Mouse (Mus musculus): ENCODE data around the gene Sgcd.

DNA sequence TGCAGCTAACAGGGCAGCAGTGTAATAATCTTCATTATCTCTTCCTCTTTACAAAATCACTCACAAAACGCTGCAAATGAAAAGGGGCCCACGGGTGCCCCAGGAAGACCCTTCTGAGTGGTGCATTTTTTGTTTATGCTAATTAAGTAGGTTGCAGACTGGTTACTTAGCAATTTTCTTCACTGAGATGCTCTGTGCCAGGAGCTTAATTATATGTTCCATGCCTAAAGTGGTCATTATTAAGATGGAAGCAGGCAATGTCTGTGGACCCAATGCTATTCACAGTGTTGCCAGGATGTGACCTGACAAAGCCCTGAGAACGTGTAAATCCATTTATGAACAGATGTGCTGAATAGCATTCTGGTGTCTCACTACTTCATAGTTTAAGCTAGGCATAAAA lies 529.6 kb downstream of the Sgcd start:
- no peak for TF ChIP-seq POLR2A (IDR thresholded peaks at IDR 0.05; ENCODE audit: insufficient read depth, low read depth, low read length)
- TF ChIP-seq CTCF (IDR thresholded peaks at IDR 0.05) = no peak
